Mouse (Mus musculus): ENCODE data around the gene Vgll4. TPM values are rescaled to one million over a fixed set of nuclear protein-coding genes. Genes with fewer than 3 reads are reported as not detected.

Gene Vgll4
- 3.5 TPM for polyA plus RNA-seq (2014; fragmentation: Illumina TruSeq; extraction: RNeasy Lipid Tissue Mini Kit (QIAGEN cat#74804); ENCODE audit: low replicate concordance)

DNA sequence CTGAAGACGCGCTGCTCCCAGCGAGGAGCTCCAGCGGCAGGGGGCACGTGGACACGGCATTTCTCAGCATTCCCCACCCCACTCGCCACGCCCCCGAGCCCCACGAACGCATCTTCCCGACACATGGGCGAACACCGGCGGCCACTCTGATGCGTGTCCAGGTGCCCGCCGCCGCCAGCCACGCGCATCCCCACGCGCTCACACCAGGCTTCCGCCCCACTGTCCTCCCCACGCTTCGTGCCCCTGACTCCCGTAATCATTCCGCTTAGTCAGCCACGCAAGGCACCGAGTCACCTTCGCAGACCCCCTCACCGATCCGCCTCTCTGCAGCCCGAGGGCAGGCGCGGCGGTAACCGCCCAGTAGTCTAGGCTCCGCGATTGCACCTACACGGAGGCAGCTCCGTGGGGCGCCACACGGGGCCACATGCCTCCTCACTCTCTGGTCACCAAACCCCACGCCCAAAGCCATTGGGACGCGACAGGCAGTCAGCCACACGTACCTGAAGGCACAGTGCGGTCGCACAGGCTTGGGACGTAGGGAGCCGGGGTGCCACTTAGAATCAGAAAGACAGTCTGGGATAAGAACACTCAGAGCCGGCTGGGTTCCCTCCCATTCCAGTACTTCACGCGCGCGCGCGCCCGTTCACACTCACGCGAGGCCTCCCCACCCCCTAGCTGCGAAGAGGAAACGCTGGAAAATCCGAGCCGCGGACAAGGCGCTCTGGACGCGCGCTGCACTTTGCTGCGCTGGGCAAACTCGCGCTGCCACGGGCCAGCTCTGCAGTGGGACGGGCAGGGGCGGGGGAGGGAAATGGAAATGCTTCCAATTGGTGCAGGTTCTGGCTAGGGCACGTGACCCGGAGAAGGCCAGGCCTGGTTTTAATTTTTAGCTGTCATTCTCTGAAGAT is at the start of gene Vgll4:
Vgll4 (minus strand) TSS at position 782 of the 908 bp plus-strand sequence.

Other genes starting within 250 kb of the Vgll4 start
- gene Tamm41, start 67.9 kb upstream of the Vgll4 start, polyA plus RNA-seq (2014; fragmentation: Illumina TruSeq; extraction: RNeasy Lipid Tissue Mini Kit (QIAGEN cat#74804); ENCODE audit: low replicate concordance), result 9.7 TPM
- 2.6 TPM for gene Syn2, start 164.9 kb upstream of the Vgll4 start, polyA plus RNA-seq (2014; fragmentation: Illumina TruSeq; extraction: RNeasy Lipid Tissue Mini Kit (QIAGEN cat#74804); ENCODE audit: low replicate concordance)